Mouse (Mus musculus): ENCODE measurements around the gene Scn10a.
A peak's percentile ranks its signal among the peaks of the same experiment; 100 is the strongest.

The Scn10a gene

DNA sequence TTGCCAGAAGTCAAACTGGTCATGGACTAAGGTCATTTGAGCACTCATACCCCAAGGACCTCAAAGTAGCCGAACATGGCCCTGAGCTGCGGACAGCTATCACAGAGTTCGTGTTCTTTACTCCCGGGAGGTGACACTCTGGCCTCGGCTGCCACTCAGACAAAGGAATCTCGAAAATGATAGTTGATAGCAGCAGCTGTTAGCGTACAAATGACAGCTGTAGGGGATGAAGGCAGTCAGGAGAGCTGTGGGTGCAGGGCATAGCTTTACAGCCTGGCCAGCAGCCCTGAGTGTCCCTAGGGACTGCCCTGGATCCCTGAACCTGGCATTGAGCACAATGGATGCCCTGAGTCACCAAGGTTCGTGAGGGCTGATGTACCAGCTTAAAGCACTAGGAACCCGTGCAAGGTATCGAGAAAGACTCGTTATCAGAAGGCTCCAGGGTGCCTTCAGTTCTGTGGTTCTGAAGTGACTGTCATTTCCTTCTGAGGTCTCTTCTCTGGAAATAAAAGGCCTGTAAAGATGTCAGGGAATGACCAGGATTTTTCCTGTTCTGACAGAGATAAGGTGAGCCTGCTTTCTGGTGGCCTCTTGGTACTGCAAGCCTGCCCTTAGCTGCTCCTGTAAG lies 84.8 kb downstream of the Scn10a start:
- DNase-seq (ENCODE audit: low read depth, low spot score), result no peak

DNA sequence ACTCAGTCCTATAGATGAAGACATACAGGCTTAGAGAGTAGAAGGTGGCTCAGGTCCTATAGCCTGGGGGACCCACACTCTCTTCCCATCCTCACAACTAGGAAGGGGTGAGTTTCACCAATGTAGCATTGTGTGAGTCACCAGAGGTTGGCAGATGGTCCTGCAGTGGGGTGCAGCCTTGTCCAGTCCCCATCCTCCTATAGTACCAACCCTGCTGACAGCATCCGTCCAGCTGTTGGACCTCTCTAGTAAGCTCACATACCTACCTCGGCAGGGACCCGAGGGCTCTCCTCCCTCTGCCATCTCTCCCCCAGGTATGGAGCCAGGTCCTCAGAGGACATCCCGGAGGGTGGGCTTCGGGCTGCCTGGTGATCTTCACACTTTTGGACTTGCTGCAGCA lies 85.6 kb downstream of the Scn10a start:
- DNase-seq (ENCODE audit: low read depth, low spot score), result no peak

DNA sequence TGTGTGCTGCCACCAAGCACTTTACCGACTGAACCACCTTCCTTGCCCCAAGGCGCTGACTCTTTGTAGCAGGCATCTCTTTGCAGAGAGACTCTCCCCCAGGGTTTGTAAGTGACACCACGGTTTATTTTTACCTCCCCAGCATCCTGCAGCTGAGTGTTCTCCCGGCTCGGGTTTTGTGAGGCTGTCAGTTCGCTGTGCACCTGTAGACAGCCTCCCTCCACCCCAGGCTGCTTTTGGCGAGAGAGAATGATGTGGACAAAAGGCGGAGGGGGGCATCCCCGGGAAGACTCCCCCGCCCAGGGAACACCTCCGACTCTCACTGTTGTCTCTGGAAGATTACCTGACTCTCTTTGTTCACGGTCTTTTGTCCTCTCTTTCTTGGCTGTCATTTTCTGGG lies 86.3 kb downstream of the Scn10a start:
- DNase-seq (ENCODE audit: low read depth, low spot score), result no peak

DNA sequence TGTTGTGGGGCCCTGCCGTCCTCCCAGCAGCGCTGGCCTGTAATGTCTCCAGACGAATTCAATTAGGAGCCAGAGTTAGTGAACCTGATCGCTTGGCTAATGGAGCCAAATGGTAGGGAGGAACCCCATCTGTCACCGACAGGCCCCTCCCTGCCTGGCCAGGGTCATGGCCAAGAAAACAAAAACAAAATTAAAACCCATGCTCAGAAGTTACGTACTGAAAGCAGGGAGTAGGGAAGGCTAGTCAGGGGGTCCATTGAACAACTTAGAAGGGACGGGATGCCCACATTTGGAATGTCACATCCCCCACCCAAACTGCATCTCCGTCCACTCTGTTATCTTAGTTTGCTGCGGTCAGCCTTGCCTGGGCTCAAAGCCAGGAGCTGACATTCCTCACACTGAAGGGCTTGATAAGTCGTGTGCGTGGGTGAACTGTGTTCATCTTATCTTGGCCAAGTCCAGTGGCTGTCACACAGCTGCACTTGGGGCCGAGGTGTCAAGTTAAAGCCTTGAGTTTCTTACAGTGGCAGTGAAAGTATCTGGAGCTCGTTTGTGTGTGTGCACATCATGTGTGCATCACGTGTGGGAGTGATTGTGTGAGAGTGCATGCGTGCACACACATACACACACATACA lies 87.1 kb downstream of the Scn10a start:
- DNase-seq (ENCODE audit: low read depth, low spot score), result no peak

DNA sequence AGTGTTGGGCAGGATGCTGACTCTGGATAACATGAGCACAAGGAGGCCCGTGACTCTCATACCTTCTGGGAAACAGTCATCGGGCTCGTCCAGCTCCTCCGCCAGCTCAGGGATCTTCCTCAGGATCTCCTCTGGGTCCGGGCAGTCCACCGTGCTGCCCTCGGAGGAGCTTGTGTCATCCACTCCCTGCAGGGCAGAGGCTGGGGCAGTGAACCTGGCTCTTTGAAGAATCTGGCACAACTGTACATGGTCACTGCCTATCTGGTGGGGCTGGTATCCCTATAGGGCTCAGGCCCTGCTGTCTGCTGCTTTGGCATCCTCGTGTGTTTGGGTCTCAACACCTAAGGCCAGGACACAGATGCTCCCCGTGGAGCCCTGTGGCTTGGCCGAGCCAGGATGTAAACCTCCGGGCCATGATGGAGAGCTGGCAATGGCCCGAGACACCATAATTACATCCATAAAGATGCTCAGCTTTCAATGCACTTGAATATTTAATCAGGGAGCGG lies 87.7 kb downstream of the Scn10a start:
- DNase-seq (ENCODE audit: low read depth, low spot score), result no peak

DNA sequence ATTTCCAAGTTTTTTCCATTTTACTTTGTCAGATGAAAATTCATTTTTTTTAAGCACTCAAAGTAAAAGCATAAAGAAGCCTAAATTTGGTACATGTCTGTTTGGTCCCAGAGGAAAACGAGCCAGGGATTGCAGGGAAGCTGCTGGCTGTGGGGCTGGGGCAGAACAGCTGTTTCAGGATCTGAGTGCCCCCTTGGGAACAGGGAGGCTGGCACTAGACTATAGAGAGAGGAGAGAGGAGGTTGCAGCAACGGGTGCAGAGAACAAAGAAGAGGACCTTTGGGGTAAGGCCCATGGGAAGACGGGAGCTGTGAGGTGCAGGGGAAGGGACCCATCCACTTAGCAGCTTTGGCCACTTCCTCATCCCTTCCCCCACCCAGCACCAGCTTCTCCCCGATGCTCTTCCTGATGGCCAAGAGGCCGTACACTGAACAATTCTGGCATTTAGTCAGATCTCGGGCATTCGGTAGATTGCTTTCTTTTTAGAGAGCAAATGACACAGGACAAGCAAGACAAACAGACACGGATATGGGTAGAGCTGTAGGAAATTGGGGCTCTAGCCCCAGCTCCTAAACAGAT lies 90.3 kb downstream of the Scn10a start:
- no peak for DNase-seq (ENCODE audit: low read depth, low spot score)

DNA sequence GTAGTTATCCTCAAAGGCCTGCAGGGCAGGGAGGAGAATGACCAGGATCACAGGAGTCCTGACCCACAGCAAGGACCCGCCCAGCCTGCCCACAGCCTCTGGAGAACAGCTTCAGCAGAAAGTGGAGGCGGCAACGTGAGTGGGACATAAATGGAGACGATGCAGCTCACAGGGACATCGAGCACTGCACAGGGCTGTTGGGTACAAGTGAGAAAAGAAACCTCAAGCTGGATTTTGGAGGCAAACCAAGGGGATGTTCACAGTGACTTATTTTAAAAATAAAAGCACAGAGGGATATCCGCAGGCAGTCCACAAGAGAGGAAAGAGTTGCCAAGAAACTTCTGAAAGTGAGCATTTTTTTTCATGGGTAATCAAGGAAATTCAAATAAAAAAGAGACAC lies 91.9 kb downstream of the Scn10a start:
- DNase-seq (ENCODE audit: low read depth, low spot score), result no peak

DNA sequence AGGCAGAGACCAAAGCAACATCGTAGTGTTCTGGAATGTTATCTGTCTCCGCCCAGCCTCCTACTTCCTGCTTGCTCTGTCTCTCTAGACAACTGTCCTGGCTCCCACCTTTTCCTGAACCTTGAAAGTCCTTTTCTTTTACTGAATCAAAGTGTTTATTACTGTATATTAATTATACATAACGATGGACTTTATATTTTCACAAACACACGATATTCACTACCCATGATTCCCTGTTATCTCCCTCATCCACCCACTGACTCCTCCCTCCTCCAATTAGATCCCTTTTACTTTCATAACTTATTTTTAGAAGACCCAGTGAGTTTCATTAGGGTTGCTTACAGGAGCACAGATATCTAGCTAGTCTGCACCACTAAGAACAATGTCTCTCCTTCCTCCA lies 95.0 kb downstream of the Scn10a start:
- no peak for DNase-seq (ENCODE audit: low read depth, low spot score)

DNA sequence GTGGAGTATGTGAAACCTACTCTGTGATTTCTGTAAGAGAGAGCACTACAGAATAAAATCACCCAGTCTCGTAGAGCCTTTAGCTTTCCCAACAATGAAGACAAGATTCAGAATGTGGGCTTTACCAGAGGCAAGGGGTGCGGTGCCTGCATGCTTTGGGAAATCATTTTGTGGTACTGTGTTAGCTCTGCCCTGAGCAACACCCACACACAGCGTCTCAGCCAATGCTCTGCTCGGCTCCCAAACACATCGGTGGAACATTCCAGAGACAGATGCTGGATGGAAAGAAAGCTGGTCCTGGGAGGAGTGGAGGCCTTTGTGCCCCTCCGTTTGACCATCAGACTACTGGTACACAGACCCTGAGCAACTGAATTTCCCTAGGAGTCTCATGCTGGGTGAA lies 104.3 kb downstream of the Scn10a start:
- DNase-seq (ENCODE audit: low read depth, low spot score), result no peak

DNA sequence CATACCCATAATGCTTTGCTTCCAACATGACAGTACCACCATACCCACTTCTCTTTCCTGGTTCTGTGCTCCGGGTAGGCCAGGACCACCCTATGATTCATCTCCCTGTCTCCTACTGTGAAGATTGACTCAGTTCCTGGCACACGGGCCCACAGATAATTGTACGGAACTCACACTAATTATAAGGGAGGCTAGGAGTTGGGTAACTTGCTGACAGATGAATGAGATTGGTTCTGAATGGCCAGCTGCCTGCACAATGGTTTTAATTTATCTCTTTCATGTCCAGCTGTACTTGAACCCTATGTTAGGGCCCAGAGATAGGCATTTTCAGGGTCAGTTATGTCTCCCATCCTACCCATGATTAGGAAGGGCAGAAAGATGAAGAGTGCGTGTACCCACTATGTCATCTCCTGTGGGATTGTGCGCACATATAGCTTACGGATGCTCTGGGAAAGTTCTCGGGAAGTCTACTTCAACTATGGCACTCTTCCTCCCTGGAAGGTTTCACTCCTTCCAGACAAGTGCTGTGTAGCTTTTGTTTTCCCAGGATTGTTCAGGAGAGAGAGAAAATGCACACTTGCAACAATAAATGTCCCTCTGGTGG lies 108.5 kb downstream of the Scn10a start:
- DNase-seq (ENCODE audit: low read depth, low spot score), result no peak

DNA sequence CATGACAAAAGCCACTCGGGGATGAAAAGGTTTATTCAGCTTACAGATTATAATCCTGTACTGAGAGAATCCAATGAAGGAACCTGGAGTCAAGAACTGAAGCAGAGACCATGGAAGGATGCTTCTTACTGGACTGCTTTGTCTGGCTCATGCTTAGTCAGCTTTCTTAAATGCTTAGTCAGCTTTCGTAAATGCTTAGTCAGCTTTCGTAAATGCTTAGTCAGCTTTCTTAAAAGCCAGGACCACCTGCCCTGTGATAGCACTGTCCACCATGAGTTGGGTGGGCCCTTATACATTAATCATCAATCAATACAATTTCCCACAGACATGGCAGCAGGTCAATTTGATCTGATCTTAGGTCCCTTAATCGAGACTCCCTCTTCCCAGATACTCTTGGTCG lies 112.2 kb downstream of the Scn10a start:
- DNase-seq (ENCODE audit: low read depth, low spot score), result no peak

DNA sequence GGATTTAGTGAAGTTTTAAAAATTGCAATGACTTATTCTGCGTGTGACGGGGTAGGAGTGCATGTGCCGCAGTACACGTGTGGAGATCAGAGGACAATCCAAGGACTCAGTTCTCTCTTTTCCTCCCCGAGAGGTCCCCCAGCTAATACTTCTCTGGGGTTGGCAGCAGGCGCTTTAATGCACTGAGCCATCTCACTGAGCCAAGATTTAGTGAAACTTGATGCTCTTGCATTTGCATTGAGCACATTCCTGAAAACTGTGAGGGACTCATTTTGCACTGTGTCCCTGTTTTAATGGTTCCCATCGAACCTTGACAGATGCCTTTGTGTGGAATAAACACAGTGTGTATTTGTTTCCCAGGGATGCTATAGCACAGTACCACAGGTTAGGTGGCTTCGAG lies 114.5 kb downstream of the Scn10a start:
- no peak for DNase-seq (ENCODE audit: low read depth, low spot score)

DNA sequence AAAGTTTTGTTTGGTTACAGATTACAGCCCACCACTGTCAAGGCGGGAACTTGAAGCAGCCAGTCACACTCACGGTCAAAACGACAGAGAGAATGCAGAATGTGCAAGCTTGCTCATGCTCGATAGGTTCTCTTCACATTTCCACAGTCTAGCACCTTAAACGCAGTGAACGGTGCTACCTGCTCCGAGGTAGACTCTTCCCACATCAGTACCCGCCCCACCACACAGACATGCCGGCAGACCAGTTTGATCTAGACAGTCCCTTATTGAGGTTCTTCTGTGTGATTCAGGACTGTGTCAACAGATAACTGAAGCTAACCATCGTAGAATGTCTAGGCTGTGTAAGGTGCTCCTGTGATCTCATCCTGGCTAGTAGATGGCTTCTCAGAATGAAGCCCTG lies 120.6 kb downstream of the Scn10a start:
- DNase-seq (ENCODE audit: low read depth, low spot score), result no peak

DNA sequence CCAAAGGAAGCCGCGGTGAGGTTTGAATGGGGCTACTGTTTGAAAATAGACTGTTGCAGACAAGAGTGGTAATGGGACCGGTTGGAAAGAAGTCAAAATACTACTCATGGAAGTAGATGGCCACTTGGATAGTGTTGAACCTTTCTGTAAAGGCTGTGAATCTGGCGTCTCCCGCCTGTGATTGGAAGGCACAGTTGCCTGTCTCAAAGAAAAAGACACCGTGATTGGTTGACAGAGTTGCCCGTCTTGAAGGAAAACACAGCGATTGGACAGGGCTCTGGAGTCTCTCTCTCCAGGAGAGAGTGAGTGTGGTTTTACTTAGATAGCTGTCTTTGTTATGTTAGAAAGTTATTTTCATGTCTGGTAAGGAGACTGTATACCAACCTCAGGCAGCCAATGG lies 121.8 kb downstream of the Scn10a start:
- DNase-seq (ENCODE audit: low read depth, low spot score), result no peak

DNA sequence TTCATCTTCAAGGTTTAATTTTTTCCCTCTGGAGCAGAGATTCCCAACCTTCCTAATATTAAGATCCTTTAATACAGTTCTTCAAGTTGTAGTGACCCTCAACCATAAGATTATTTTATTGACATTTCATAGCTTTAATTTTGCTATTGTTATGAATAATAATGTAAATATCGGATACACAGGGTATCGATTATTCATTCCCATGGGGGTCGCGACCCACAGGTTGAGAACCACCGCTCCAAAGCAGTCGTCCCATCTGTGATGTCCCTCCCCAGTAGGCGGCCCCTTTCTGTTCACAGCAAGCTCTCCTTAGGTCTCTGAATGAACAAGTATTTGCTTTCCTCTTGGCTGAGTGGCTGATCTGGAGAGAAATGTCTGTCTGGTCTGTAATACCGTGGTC lies 129.5 kb downstream of the Scn10a start:
- DNase-seq (ENCODE audit: low read depth, low spot score), result no peak

DNA sequence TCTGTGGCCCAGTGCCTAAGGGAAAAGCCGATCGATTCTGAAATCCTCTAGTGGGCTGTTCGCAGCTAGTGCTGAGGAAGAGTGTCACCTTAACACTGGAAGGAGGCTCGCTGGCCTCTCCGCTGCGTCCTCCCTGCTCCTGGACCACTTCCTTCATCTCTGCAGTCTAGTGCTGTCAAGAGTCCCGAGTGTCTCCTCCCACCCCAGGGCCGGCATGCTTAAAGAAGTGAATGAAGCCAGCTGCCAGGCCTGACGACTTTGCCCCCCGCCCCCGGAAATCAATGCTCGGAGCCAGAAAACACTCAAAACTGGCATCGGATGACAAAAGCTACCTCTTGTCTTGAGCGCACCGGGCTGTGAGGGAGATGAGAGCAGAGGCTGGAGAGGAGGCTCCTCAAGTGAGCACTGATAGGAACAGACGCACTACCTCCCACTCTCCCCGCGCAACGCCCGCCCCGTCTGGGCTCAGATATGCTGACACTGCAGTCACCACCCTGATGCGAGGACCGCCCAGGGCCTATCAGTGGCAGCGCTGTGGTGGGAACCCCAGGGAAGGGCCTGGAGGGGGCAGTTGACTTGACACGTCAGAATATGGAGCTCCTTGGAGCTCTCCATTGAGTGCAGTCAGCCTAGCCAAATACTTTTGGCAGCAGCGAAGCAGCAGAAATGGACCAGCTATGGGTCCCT lies 130.2 kb downstream of the Scn10a start:
- DNase-seq (ENCODE audit: low read depth, low spot score), result no peak

DNA sequence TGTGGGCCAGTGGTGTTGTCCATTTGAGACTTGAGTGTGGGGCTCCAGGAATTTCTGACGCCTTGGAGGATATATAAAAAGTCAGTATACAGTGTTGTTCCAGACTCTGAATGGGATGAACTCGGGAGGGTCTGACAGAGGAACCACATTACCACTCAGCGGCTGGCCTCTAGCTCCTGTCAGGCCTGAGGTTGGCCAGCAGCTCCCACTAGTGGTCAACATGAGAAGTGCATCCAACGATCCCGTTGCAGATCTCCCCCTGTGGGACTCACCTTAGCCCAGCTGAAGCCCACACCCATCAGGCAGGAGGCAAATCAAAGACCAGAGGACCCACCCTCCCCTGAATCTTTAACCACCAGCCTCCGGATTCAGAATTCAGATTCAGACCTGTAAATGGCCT lies 138.5 kb downstream of the Scn10a start:
- peak; percentile 70 for DNase-seq (ENCODE audit: low read depth, low spot score)

DNA sequence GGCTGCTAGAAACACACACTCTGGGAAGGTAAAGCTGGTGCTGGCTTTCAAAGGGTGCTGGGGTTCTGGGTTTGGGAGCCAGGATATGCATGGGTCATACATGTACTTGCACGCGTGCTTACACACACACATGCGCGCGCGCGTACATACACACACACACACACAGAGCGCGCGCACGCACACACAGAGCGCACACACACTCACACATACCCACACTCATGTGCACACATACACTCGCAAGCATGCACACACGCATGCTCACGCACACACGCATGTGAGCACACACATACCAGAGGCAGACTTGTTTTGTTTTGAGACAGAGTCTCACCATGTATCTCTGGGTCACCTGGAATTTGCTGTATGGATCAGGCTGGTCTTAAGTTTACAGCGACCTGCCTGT lies 138.9 kb downstream of the Scn10a start:
- DNase-seq (ENCODE audit: low read depth, low spot score), result no peak

DNA sequence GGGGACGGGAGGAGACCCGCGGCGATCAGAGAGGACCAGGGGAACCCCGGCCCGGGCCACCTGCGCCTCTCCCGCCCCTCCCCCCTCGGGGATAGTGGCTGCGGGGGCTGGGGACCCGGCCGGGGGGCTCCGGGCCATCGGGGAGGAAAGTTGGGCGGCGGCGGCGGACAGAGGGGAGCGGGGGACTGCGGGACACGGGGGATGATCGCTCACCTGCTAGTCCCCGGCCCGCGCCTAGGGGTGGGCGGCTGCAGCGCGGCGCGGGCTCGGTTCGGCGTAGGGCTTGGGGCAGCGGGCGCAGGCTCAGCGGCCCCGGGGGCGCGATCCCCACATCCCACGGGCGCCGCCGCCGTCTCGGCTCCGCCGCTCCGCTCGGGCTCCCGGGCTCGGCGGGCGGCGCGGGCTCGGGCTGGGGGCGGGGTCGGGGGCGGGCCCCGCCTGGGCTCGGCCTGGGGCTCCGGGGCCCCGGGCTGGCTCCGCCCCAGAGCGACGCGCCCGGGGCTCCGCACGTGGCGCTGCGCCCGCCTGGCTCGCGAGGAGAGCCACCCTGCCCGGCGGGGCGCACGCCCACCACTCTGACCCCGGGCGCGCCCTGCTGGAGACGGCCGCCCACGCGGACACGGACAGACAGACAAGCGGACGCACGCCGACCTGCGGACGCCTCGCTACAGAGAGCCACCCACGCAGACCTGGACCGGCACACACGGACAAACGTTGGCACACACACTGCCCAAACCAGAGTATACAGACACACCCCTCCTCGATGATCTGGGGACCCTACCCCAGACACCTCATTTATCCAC lies 140.3 kb downstream of the Scn10a start, which contains the start of gene Scn5a:
Scn5a (minus strand) TSS at position 381 of the 803 bp plus-strand sequence.
- no peak for DNase-seq (ENCODE audit: low read depth, low spot score)

DNA sequence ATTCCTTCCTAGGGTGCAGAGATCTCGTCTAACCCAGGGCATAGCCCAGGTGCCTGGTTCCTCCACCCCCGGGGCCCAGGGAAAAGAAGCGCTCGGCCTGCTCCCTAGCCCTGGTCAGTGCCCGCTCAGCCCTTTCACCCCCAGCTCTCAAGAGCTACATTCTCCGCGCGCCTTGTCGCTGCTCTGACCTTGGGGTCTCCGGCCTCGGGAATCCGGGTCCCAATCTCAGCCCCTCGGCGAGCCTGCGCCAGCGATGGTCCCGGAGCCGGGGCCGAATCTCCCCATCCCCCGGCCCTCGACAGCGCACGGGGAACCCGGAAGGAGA lies 140.8 kb downstream of the Scn10a start:
- no peak for DNase-seq (ENCODE audit: low read depth, low spot score)

DNA sequence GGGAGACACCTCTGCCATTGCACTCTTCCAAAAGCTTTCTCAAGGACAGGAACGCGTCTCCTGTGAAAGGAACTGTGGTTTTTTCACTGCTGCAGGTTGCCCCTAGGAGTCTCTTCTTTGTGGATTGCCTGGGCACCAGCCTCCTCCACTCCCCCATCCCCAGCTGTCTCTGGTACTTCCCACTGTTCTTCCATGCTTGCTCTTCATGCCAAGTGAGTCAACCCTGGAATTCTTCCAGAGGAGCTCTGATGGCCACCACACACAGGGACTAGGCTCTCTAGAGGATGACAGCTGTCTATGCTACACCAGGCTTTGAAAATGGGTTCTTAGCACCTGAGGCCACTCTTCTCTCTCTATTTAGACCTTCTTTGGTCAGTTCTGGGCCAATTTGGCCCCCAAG lies 142.1 kb downstream of the Scn10a start:
- DNase-seq (ENCODE audit: low read depth, low spot score), result no peak

DNA sequence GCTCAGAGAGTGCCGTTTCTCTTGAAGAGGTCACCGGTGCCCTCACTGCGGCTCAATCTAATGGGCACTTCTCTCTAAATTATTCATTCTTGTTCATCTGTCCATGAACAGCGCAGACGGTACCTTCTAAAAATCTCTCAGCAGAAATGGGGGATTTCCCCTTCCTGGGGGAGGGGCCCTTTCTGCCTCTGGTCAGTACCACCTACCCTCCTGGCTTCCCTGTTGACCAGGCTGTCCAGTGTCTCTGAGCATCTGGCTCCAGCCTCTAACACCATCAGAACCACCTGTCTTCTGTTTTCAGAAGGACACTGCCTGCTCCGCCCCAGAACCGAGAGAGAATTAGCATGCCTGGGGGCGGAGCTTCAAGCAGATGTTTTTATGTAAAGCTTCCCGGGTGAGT lies 143.4 kb downstream of the Scn10a start:
- no peak for DNase-seq (ENCODE audit: low read depth, low spot score)
